Mouse (Mus musculus) c-Kit-positive CD71-positive TER-119-negative erythroid progenitor cells, embryonic 14.5 days (primary cell): ENCODE data around the gene Gpx2.
A peak's percentile ranks its signal among the peaks of the same experiment; 100 is the strongest.

Experiments used
- DNase-seq: peaks from one replicate; pipeline ENCODE4 v3.0.0-alpha.2; 2013; ENCODE audit warnings: low read depth

Gene Gpx2

GRCm38 (mm10) chr12:76795350-76795749 is at the start of gene Gpx2:
TSS of gene Gpx2 (minus strand) at chr12:76795554.
- DNase-seq: no peak

GRCm38 (mm10) chr12:76844346-76845061 is 49.1 kb upstream of the Gpx2 start:
- no peak for DNase-seq

GRCm38 (mm10) chr12:76840081-76840480 is 44.7 kb upstream of the Gpx2 start:
- no peak for DNase-seq

- DNase-seq: no peak
Observed at GRCm38 (mm10) chr12:76839298-76839697, 43.9 kb upstream of the Gpx2 start.

GRCm38 (mm10) chr12:76837844-76838650 is 42.7 kb upstream of the Gpx2 start:
- peak; percentile 29 for DNase-seq

- peak; percentile 96 for DNase-seq
Observed at GRCm38 (mm10) chr12:76837101-76837843, 41.9 kb upstream of the Gpx2 start.

GRCm38 (mm10) chr12:76832704-76833103 is 37.4 kb upstream of the Gpx2 start:
- peak; percentile 35 for DNase-seq

- no peak for DNase-seq
Observed at GRCm38 (mm10) chr12:76825283-76825682, 29.9 kb upstream of the Gpx2 start.

GRCm38 (mm10) chr12:76822651-76823041 is 27.3 kb upstream of the Gpx2 start, which contains the start of gene Rab15:
TSS of gene Rab15 (minus strand) at chr12:76822908.
- no peak for DNase-seq

- DNase-seq: no peak
Observed at GRCm38 (mm10) chr12:76822002-76822650, 26.8 kb upstream of the Gpx2 start.

- no peak for DNase-seq
Observed at GRCm38 (mm10) chr12:76820615-76821014, 25.3 kb upstream of the Gpx2 start.

GRCm38 (mm10) chr12:76819816-76820215 is 24.5 kb upstream of the Gpx2 start:
- DNase-seq: no peak

GRCm38 (mm10) chr12:76818908-76819307 is 23.6 kb upstream of the Gpx2 start:
- DNase-seq: no peak

- DNase-seq: no peak
Observed at GRCm38 (mm10) chr12:76818120-76818519, 22.8 kb upstream of the Gpx2 start.

GRCm38 (mm10) chr12:76817176-76817575 is 21.8 kb upstream of the Gpx2 start:
- DNase-seq: no peak

- no peak for DNase-seq
Observed at GRCm38 (mm10) chr12:76816720-76817119, 21.4 kb upstream of the Gpx2 start.

- no peak for DNase-seq
Observed at GRCm38 (mm10) chr12:76814120-76814519, 18.8 kb upstream of the Gpx2 start.

- DNase-seq: no peak
Observed at GRCm38 (mm10) chr12:76813543-76813942, 18.2 kb upstream of the Gpx2 start.

- DNase-seq: no peak
Observed at GRCm38 (mm10) chr12:76811006-76811405, 15.7 kb upstream of the Gpx2 start.

GRCm38 (mm10) chr12:76810491-76810890 is 15.1 kb upstream of the Gpx2 start:
- DNase-seq: no peak

GRCm38 (mm10) chr12:76807796-76808195 is 12.4 kb upstream of the Gpx2 start:
- DNase-seq: no peak
